Mouse (Mus musculus): Measurements from ENCODE around the gene Cox15.

GRCm38 (mm10) chr19:43761543-43762256 lies 8.9 kb upstream of the Cox15 start:
- TF ChIP-seq CTCF (IDR thresholded peaks at IDR 0.05; ENCODE audit: low read depth) (no peak), EP300 (IDR thresholded peaks at IDR 0.05; ENCODE audit: low read depth) (no peak)
